Mouse (Mus musculus): ENCODE measurements around the gene Wwox.

GRCm38 (mm10) chr8:115063623-115064022 lies 624.2 kb downstream of the Wwox start:
- no peak for TF ChIP-seq GATA1 (IDR thresholded peaks at IDR 0.05; ENCODE audit: borderline replicate concordance, low read length)
- no peak for TF ChIP-seq FLI1 (IDR thresholded peaks at IDR 0.05; ENCODE audit: low read length)

Data from megakaryocyte, embryonic 14.5 days (primary cell).